Mouse (Mus musculus): ENCODE results near the gene Mgp. TPM values are rescaled to one million over a fixed set of nuclear protein-coding genes. Genes with fewer than 3 reads are reported as not detected.
A peak's percentile ranks its signal among the peaks of the same experiment; 100 is the strongest.

Mgp gene
- polyA plus RNA-seq, 1 experiment from 2014 or later, result 224 TPM

DNA sequence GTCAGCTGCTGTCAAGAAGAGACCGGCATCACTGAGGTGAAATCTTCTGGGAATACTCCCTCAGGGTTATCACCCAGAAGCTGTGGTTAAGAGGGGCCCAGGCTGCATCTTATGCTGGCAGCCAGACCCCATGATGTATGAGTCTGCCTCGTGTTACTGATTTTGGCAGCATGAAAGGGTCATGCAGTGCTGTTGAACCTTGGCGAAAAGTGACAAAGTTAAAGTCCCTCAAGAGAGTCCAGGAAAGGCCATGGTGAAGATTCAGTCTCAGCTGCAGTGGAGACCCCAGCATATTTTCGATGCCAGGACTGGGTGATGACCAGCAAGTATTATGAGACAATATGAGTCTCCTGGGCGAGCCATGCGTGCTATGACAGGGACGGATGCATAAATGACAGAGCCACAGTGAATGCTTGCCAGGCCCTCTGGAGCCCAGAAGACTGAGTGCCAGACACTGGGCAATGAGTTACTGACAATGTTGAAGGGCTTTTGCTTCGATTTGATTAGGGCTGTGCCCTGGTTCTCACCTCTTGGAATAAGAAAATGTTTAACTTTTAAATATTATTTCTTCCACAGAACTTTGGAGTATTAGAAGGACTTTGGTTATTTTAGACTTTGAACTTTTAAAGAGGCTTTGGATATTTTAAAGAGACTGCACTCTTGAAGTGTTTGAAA, 40.2 kb upstream of the Mgp start:
- no peak overlapping the region for H3K4me3 ChIP-seq (replicated peaks; ENCODE audit: low read length)
- H3K4me2 ChIP-seq (ENCODE audit: low read depth, low read length), result no peak overlapping the region
- no peak overlapping the region for H3K27ac ChIP-seq (ENCODE audit: low read length)
- no peaks in the 10 kb centered on the region for H3K27me3 ChIP-seq (ENCODE audit: control insufficient read depth, insufficient read depth, low read length)
- ATAC-seq (ENCODE audit: insufficient read depth, low FRiP score), result no peak
- H3K9ac ChIP-seq (ENCODE audit: low read length), result no peak overlapping the region
- H3K36me3 ChIP-seq (ENCODE audit: control insufficient read depth, insufficient read depth, low read length), result no peaks in the 10 kb centered on the region
- 82% methylated on average over 8 of the region's 8 CpGs for WGBS
- H3K9me3 ChIP-seq (replicated peaks; ENCODE audit: control insufficient read depth, low read length), result no peaks in the 10 kb centered on the region
- peaks cover 13% of the 10 kb centered on the region for H3K4me1 ChIP-seq (ENCODE audit: control insufficient read depth, insufficient read depth, low read length)

DNA sequence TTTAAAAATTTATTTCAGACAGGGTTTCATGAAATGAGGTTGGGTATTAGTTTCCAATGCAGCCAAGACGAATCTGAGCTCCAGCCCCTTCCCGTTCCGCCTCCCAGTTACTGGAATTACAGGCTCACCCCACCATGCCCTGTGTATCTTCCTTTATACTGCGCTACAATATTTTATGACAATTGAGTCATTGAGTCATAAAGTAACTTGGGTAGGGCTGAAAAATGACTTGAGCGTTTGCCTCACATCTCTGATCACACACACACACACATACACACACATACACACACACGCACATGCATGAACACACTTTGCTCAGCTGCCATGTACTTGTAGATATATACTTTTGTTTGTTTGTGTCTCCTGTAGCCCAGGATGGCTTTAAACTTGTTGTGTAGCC, 38.6 kb upstream of the Mgp start:
- no peaks in the 10 kb centered on the region for H3K36me3 ChIP-seq (ENCODE audit: control insufficient read depth, insufficient read depth, low read length)
- H3K4me3 ChIP-seq (replicated peaks; ENCODE audit: low read length), result no peak overlapping the region
- no peaks in the 10 kb centered on the region for H3K9me3 ChIP-seq (replicated peaks; ENCODE audit: control insufficient read depth, low read length)
- no peak overlapping the region; the same call in 1 of the 2 replicates for H3K9ac ChIP-seq (ENCODE audit: low read length)
- H3K27me3 ChIP-seq (ENCODE audit: control insufficient read depth, insufficient read depth, low read length), result no peaks in the 10 kb centered on the region
- 79% methylated on average over 6 of the region's 6 CpGs for WGBS
- ATAC-seq (ENCODE audit: insufficient read depth, low FRiP score), result no peak
- H3K4me2 ChIP-seq (ENCODE audit: low read depth, low read length), result no peak overlapping the region
- H3K4me1 ChIP-seq (ENCODE audit: control insufficient read depth, insufficient read depth, low read length), result peaks cover 24% of the 10 kb centered on the region
- peak overlapping the region; percentile 93; the same call in 1 of the 2 replicates for H3K27ac ChIP-seq (ENCODE audit: low read length)

DNA sequence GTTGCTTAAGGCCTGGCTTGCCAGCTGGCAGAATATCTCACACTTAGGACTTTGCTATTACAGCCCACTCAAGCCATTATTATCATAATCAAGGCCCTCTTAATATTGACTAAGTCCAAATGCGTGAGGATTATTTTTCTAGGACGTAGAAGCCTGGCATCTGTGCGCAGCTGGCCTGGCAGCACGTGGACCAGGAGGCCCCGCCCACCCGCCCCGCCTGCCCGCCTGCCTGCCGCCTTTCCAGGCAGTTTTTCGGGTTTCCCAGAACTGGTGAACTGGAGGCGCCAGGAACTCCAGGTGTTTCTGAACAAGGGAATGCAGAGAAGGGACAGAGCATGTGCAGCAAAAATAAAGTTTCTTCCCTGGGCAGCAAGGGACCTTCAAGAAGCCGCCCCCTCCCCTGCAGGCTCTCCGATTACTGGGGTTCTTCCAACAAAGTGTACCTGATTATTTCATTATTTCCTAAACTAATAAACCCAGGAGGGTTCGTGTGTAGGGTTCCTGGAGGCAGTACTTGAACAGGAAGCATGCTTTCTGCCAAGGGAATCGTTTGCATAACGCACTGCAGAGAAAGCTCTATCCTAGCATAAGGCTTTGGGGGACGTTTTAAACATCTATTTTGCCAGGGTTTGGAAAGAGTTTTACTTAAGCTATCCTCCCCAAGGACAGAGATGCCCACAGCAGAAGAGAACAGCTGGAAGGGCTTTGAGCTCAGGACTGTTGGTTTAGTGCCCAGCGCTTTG, 37.9 kb upstream of the Mgp start:
- Histone ChIP-seq H3K27ac (ENCODE audit: low read length) (peak overlapping the region; percentile 93), H3K4me1 (ENCODE audit: control insufficient read depth, insufficient read depth, low read length) (peaks cover 24% of the 10 kb centered on the region), H3K4me3 (replicated peaks; ENCODE audit: low read length) (0 out of 2 replicates have a peak overlapping the region, but pooled peaks have one; percentile 14), H3K9me3 (replicated peaks; ENCODE audit: control insufficient read depth, low read length) (no peaks in the 10 kb centered on the region), H3K9ac (ENCODE audit: low read length) (peak overlapping the region; percentile 62), H3K4me2 (ENCODE audit: low read depth, low read length) (peak overlapping the region; percentile 41), H3K27me3 (ENCODE audit: control insufficient read depth, insufficient read depth, low read length) (no peaks in the 10 kb centered on the region), H3K36me3 (ENCODE audit: control insufficient read depth, insufficient read depth, low read length) (no peaks in the 10 kb centered on the region)
- WGBS, result 10% methylated on average over 18 of the region's 18 CpGs
- ATAC-seq (ENCODE audit: insufficient read depth, low FRiP score), result peak; percentile 76; the same call in 1 of the 2 replicates

DNA sequence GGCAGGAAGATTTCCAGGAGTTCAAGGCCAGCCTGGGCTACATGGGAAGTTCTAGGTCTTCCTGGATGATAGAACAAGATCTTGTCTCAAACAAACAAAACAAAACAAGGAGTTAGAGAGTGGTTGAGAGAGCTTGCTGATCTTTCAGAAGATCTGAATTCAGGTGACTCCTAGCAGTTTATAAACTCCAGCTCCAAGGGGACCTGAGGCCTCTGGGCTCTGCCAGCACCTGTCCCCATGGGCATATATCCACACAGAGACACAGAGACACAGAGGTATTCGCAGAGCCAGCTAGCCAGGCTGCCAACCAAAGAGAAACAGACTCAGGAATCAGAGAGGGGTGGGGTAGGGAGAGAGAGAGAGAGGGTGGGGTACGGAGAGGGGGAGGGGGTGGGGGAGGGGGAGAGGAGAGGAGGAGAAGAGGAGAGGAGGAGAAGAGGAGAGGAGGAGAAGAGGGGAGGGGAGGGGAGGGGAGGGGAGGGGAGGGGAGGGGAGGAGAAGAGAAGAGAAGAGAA, 37.2 kb upstream of the Mgp start:
- peak overlapping the region; percentile 82 for H3K27ac ChIP-seq (ENCODE audit: low read length)
- no peak overlapping the region for H3K4me2 ChIP-seq (ENCODE audit: low read depth, low read length)
- H3K27me3 ChIP-seq (ENCODE audit: control insufficient read depth, insufficient read depth, low read length), result no peaks in the 10 kb centered on the region
- no peaks in the 10 kb centered on the region for H3K9me3 ChIP-seq (replicated peaks; ENCODE audit: control insufficient read depth, low read length)
- ATAC-seq (ENCODE audit: insufficient read depth, low FRiP score), result no peak
- H3K4me1 ChIP-seq (ENCODE audit: control insufficient read depth, insufficient read depth, low read length), result peaks cover 24% of the 10 kb centered on the region
- no peaks in the 10 kb centered on the region for H3K36me3 ChIP-seq (ENCODE audit: control insufficient read depth, insufficient read depth, low read length)
- WGBS, result 71% methylated on average over 1 of the region's 2 CpGs
- no peak overlapping the region for H3K4me3 ChIP-seq (replicated peaks; ENCODE audit: low read length)
- no peak overlapping the region for H3K9ac ChIP-seq (ENCODE audit: low read length)

DNA sequence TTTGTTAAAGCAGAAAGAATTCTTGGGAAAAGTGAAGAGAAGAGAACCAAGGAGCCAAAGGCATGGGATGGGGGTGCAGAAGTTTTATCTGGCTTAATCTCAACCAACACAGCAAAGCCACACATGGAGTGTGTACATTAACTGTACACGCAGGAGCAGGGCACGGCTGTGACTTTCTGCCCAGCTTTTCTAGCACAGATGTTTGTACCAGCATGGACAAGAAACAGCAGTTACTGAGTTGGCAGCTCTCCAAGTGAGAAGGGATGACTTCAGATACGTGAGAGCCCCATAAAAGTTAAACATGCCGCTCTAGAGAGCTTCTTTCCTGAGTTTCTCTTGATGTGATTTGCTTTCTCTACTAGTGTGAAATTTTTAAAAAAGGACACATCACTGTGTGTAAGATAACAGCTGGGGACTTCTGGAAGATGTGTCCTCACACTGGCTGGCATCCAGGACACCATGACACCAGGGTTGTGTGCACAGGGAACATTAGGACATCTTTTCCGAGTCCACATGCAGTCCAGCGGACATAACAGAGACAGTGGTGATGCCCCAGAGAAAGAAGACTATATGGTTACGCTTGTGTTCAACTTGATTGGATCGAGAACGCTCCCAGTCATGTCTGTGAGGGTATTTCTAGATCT, 34.7 kb upstream of the Mgp start:
- Histone ChIP-seq H3K27ac (ENCODE audit: low read length) (peak overlapping the region; percentile 85), H3K27me3 (ENCODE audit: control insufficient read depth, insufficient read depth, low read length) (no peaks in the 10 kb centered on the region), H3K9me3 (replicated peaks; ENCODE audit: control insufficient read depth, low read length) (no peaks in the 10 kb centered on the region), H3K4me2 (ENCODE audit: low read depth, low read length) (no peak overlapping the region), H3K36me3 (ENCODE audit: control insufficient read depth, insufficient read depth, low read length) (no peaks in the 10 kb centered on the region), H3K4me1 (ENCODE audit: control insufficient read depth, insufficient read depth, low read length) (peaks cover 37% of the 10 kb centered on the region), H3K4me3 (replicated peaks; ENCODE audit: low read length) (no peak overlapping the region), H3K9ac (ENCODE audit: low read length) (no peak overlapping the region)
- WGBS, result 48% methylated on average over 9 of the region's 9 CpGs
- ATAC-seq (ENCODE audit: insufficient read depth, low FRiP score), result peak; percentile 30; the same call in 1 of the 2 replicates

DNA sequence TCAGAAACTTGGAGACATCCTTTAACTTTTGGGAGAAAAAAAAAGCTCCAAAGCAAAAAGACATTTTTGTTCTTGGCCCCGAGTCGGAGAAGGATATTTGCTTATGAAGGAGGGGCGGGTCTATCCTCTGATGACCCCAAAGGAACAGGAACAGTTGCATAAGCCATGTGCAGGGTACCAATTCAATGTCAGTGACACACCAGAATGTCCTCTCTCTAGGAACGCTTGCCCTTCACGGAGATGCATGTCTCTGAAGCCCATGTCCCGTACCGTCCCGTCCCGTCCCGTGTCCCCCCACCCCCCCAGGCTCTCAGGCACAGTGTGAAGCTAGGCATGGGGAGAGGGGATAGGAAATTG, 31.3 kb upstream of the Mgp start:
- whole genome bisulfite sequencing, result 53% methylated on average over 10 of the region's 10 CpGs
- no peak overlapping the region for H3K9ac ChIP-seq (ENCODE audit: low read length)
- H3K27me3 ChIP-seq (ENCODE audit: control insufficient read depth, insufficient read depth, low read length), result no peaks in the 10 kb centered on the region
- no peak overlapping the region; the same call in 1 of the 2 replicates for H3K4me2 ChIP-seq (ENCODE audit: low read depth, low read length)
- no peaks in the 10 kb centered on the region for H3K36me3 ChIP-seq (ENCODE audit: control insufficient read depth, insufficient read depth, low read length)
- H3K4me3 ChIP-seq (replicated peaks; ENCODE audit: low read length), result no peak overlapping the region
- ATAC-seq (ENCODE audit: insufficient read depth, low FRiP score), result no peak
- H3K4me1 ChIP-seq (ENCODE audit: control insufficient read depth, insufficient read depth, low read length), result peaks cover 23% of the 10 kb centered on the region
- H3K27ac ChIP-seq (ENCODE audit: low read length), result peak overlapping the region; percentile 53
- H3K9me3 ChIP-seq (replicated peaks; ENCODE audit: control insufficient read depth, low read length), result no peaks in the 10 kb centered on the region

DNA sequence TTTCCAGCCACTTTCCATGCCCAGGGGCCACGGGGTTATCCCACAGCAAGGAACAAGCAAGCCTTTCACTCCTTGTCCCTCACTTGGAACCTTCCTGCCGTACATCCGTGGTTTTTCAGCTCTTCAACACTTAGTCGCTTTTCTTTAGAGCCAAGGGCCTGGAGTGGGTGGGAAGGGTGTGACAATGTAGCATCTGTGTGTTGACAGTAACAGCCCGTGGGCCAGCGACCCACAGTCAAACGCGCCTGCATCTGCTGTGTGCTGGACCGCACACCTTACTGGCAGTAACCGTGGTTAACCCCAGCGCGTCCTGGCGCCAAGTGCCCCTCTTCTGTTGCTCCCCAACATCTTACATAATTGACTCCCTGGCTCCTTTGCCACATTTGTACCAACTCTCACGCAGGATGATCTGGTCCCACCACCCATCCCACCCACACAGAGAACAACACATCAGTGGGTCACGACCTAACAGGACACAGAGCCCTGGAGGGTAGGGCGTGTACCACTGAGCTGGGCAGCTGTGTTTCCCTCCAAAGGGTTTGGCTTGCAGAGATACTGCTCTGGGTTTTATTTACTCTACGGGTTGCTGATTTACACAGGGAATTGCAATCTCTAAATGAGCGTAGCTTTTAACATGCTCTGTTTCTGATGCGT, 30.8 kb upstream of the Mgp start:
- Histone ChIP-seq H3K27me3 (ENCODE audit: control insufficient read depth, insufficient read depth, low read length) (no peaks in the 10 kb centered on the region), H3K4me2 (ENCODE audit: low read depth, low read length) (no peak overlapping the region), H3K36me3 (ENCODE audit: control insufficient read depth, insufficient read depth, low read length) (no peaks in the 10 kb centered on the region), H3K9me3 (replicated peaks; ENCODE audit: control insufficient read depth, low read length) (no peaks in the 10 kb centered on the region), H3K27ac (ENCODE audit: low read length) (peak overlapping the region; percentile 53), H3K4me1 (ENCODE audit: control insufficient read depth, insufficient read depth, low read length) (peaks cover 23% of the 10 kb centered on the region), H3K9ac (ENCODE audit: low read length) (no peak overlapping the region), H3K4me3 (replicated peaks; ENCODE audit: low read length) (no peak overlapping the region)
- WGBS, result 65% methylated on average over 19 of the region's 19 CpGs
- peak; percentile 49; the same call in 1 of the 2 replicates for ATAC-seq (ENCODE audit: insufficient read depth, low FRiP score)

DNA sequence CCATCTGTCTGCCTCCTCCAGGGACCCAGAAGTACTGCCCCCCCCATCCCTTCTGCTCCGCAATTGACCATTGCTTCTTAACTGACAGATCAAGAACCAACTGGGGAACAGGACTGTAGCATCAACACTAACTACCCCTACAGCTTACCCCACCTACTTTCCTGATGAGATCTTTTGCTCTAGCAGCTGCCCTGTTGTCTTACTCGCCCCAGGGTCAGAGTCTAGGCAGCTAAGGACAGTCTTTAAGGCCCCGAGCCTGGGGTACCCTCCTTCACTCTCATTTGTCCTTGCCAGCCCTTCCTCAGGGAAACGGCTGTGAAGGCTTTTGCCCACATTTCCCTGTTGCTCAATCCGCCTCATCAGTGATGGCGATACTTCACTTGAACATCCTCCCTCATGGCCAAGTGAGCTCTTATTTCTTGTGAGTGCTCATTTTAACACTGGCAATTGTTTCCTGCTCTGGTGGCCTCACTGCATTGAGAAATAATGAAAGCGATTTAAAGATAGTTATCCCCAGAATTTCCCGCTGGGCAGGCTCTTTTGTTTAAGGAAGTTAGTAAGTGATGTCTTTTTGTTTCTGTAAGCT, 28.4 kb upstream of the Mgp start:
- no peak for ATAC-seq (ENCODE audit: insufficient read depth, low FRiP score)
- no peaks in the 10 kb centered on the region for H3K36me3 ChIP-seq (ENCODE audit: control insufficient read depth, insufficient read depth, low read length)
- no peaks in the 10 kb centered on the region for H3K27me3 ChIP-seq (ENCODE audit: control insufficient read depth, insufficient read depth, low read length)
- H3K9me3 ChIP-seq (replicated peaks; ENCODE audit: control insufficient read depth, low read length), result no peaks in the 10 kb centered on the region
- WGBS, result 62% methylated on average over 8 of the region's 8 CpGs
- H3K4me3 ChIP-seq (replicated peaks; ENCODE audit: low read length), result no peak overlapping the region
- H3K4me2 ChIP-seq (ENCODE audit: low read depth, low read length), result no peak overlapping the region
- H3K4me1 ChIP-seq (ENCODE audit: control insufficient read depth, insufficient read depth, low read length), result peaks cover 13% of the 10 kb centered on the region
- H3K9ac ChIP-seq (ENCODE audit: low read length), result no peak overlapping the region
- H3K27ac ChIP-seq (ENCODE audit: low read length), result no peak overlapping the region

All from stomach, embryonic 16.5 days (tissue).